Mouse (Mus musculus): Measurements from ENCODE around the gene Myadml2. TPM values are rescaled to one million over a fixed set of nuclear protein-coding genes. Genes with fewer than 3 reads are reported as not detected.
A peak's percentile ranks its signal among the peaks of the same experiment; 100 is the strongest.

Gene Myadml2
- total RNA-seq, 2 experiments from 2014 or later, result 0.99 TPM; not detected in 1

- DNase-seq (ENCODE audit: low spot score in 2 of 2), result no peak
Observed at GRCm38 (mm10) chr11:120613976-120614375, 34.0 kb downstream of the Myadml2 start.

- DNase-seq (ENCODE audit: low spot score in 2 of 2), result no peak
Observed at GRCm38 (mm10) chr11:120613481-120613972, 34.4 kb downstream of the Myadml2 start.

DNA sequence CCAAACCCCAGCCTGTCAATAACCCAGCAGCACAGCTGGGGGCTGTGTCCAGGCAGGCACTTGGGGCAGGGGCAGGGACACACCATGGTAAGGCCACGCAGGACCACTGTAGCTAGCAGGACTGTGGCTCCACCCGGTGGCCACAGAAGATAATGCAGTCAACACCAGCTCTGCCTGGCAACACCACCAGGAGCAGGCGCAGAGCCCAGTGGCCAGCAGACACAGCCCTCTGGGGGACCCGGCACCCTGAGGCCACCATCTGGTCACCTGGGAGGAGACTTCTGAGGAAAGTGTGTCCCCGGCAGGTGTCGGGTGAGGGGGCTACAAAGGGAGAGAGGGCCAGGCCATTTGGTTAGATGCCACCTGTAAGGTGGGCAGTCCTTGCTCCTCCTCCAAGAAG, 35.2 kb downstream of the Myadml2 start:
- DNase-seq (ENCODE audit: low spot score in 2 of 2), result peak; percentile 70 to 72

DNA sequence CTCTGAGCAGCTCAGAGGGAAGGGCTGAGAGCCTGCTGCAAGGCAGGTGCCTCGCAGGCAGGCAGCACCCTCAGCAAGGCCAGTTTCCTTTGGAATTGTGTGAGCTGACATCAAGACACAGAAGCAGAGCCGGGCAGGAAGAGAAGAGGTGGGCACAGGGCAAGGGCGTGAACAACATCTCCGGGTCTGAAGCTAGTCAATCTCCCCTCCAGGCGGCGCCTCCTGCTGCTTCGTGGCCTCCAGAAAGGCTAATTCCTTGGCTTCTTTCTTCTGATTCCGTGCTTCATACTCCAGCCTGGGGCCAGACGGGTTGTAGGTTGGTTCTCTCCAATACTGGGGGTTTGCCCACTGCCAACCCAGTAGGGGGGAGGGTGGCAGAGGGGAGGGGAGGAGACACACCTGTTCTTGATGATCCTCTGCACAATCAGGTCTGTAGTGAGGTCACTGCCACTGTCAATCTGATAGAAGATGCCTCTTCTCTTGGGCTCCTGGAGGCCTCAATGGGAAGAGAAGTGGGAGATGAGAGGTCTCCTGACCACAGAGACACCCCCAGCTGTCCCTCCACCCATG, 37.4 kb downstream of the Myadml2 start:
- no peak for DNase-seq (ENCODE audit: low spot score in 2 of 2)

DNA sequence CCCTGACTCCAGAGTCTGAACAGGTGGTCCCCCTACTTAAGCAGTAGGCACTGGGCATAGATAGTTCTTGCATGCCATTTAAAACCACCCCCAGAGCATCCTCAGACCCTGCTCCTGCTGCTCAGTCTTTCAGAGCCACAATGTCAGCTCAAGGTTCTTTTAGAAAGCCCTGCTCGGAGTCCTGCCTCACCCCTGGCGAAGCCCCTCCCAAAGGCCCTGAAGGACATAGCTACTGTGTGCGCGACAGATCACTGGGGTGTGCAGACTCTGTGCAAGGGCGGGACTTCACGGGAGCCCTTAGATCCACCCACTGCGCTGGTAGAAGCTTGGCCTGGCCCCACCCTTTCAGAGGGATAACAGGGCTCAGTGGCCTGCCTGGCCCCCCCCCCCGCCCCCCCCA, 38.7 kb downstream of the Myadml2 start:
- DNase-seq (ENCODE audit: low spot score in 2 of 2), result peak in 1 of 2 experiments; percentile 26

GRCm38 (mm10) chr11:120608241-120609034, 39.5 kb downstream of the Myadml2 start, which contains the start of gene Npb:
Gene Npb, plus strand, starts transcription at chr11:120608477.
- DNase-seq (ENCODE audit: low spot score in 2 of 2), result no peak

GRCm38 (mm10) chr11:120606764-120607163, 41.2 kb downstream of the Myadml2 start:
- DNase-seq (ENCODE audit: low spot score in 2 of 2), result no peak

DNA sequence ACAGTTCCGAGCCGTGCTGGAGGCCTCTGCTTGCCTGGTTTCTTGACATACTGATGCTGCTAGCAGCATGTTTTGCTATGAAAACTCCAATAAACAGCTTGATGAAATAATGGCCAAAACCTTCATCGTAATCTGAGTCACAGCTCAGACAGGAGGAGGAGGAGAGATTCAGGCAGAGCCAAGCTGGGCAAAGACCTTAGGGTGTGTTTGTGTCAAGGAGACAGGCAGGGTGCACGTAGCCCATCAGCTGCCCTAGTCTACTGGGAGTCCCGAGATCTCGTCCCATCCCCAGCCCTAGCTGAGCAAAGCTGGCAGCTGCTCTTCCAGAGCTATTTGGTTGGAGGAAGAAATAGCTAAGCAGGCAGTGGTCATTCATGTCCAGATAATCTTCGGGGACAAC, 42.3 kb downstream of the Myadml2 start:
- DNase-seq (ENCODE audit: low spot score in 2 of 2), result no peak

- no peak for DNase-seq (ENCODE audit: low spot score in 2 of 2)
Observed at GRCm38 (mm10) chr11:120603545-120603944, 44.4 kb downstream of the Myadml2 start.

DNA sequence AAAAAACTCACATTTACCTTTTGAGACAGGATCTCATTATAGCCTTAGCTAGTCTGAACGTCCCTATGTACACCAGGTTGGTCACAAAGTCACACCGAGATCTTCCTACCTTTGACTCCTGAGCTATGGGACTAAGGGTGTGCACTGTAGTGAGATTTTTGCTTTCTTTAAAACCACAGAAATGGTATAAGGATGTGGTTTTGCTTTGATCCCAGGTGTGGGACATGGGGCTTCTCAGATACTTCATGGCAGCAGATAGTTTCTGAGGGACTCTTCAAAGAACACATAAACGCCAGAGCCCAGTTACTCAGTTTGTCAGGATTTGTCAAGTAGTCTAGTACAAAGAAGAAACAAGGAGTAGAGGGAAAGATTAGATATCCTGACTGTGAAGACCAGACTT, 47.2 kb downstream of the Myadml2 start:
- no peak for DNase-seq (ENCODE audit: low spot score in 2 of 2)

GRCm38 (mm10) chr11:120598990-120599549, 48.9 kb downstream of the Myadml2 start:
- no peak for DNase-seq (ENCODE audit: low spot score in 2 of 2)

- peak; percentile 94 to 96 for DNase-seq (ENCODE audit: low spot score in 2 of 2)
Observed at GRCm38 (mm10) chr11:120598283-120598989, 49.5 kb downstream of the Myadml2 start, which contains the start of the genes Alyref and Anapc11. Gene Alyref, minus strand, starts transcription at chr11:120598365. Gene Anapc11, plus strand, starts transcription at chr11:120598421.

- DNase-seq (ENCODE audit: low spot score in 2 of 2), result no peak
Observed at GRCm38 (mm10) chr11:120597240-120598235, 50.4 kb downstream of the Myadml2 start.

Small RNAs within 50 kb of the gene (microRNA-seq; reads per million reads assigned to microRNA genes)
- 0 to 2.4 reads per million in 2 experiments for gene Mir6936 (ENCODE audit: borderline number of aligned reads in 2 of 2)

Other genes with a start within 250 kb of the Myadml2 start
- 10 to 100 TPM; 85.2 to 95.8 TPM for gene Nploc4, start 210.4 kb downstream of the Myadml2 start, total RNA-seq (2021)
- gene Tspan10, start 205.5 kb downstream of the Myadml2 start, total RNA-seq (2021), result 1 to 10 TPM in 1 of 2 experiments, not detected in 1; 4.5 TPM
- under 1 TPM in 1 of 2 experiments, not detected in 1; 0.27 TPM for gene Pde6g, start 194.7 kb downstream of the Myadml2 start, total RNA-seq (2021)
- gene Oxld1, start 190.1 kb downstream of the Myadml2 start, total RNA-seq (2021), result 10 to 100 TPM; 19.8 to 30.4 TPM
- gene Ccdc137, start 190.0 kb downstream of the Myadml2 start, total RNA-seq (2021), result 10 to 100 TPM; 36.0 to 37.3 TPM
- 10 to 100 TPM; 21.5 to 22.3 TPM for gene Arl16, start 180.6 kb downstream of the Myadml2 start, total RNA-seq (2021)
- gene Mrpl12, start 163.5 kb downstream of the Myadml2 start, total RNA-seq (2021), result 100 to 1,000 TPM; 104 to 140 TPM
- gene Slc25a10, start 156.3 kb downstream of the Myadml2 start, total RNA-seq (2021), result 100 to 1,000 TPM in 1 of 2 experiments, 10 to 100 TPM in 1; 97.2 to 106 TPM
- 1 to 10 TPM in 1 of 2 experiments, under 1 TPM in 1; 0.96 to 3.0 TPM for gene Gcgr, start 117.5 kb downstream of the Myadml2 start, total RNA-seq (2021)
- gene Mcrip1, start 98.4 kb downstream of the Myadml2 start, total RNA-seq (2021), result 10 to 100 TPM; 46.6 to 57.8 TPM
- gene Ppp1r27, start 97.0 kb downstream of the Myadml2 start, total RNA-seq (2021), result 1 to 10 TPM in 1 of 2 experiments, under 1 TPM in 1; 0.42 to 1.1 TPM
- gene P4hb, start 74.9 kb downstream of the Myadml2 start, total RNA-seq (2021), result 100 to 1,000 TPM; 440 to 468 TPM
- 100 to 1,000 TPM; 326 to 340 TPM for gene Arhgdia, start 66.5 kb downstream of the Myadml2 start, total RNA-seq (2021)
- 10 to 100 TPM; 80.7 to 92.4 TPM for gene Alyref, start 49.8 kb downstream of the Myadml2 start, total RNA-seq (2021)
- gene Anapc11, start 49.7 kb downstream of the Myadml2 start, total RNA-seq (2021), result 10 to 100 TPM; 75.5 to 95.4 TPM
- gene Npb, start 39.7 kb downstream of the Myadml2 start, total RNA-seq (2021), result 1 to 10 TPM in 1 of 2 experiments, not detected in 1; 1.2 TPM
- gene Pcyt2, start 30.2 kb downstream of the Myadml2 start, total RNA-seq (2021), result 100 to 1,000 TPM; 300 to 301 TPM
- gene Sirt7, start 22.9 kb downstream of the Myadml2 start, total RNA-seq (2021), result 10 to 100 TPM; 34.3 to 70.6 TPM
- gene Mafg, start 14.6 kb downstream of the Myadml2 start, total RNA-seq (2021), result 10 to 100 TPM; 56.3 to 69.3 TPM
- 1 to 10 TPM; 1.4 to 2.1 TPM for gene Pycr1, start 4.4 kb downstream of the Myadml2 start, total RNA-seq (2021)
- 1 to 10 TPM; 2.8 to 6.6 TPM for gene Notum, start 13.0 kb upstream of the Myadml2 start, total RNA-seq (2021)
- 10 to 100 TPM; 62.6 to 77.7 TPM for gene Aspscr1, start 24.8 kb upstream of the Myadml2 start, total RNA-seq (2021)
- gene Cenpx, start 65.6 kb upstream of the Myadml2 start, total RNA-seq (2021), result 10 to 100 TPM; 46.3 to 52.8 TPM
- 10 to 100 TPM; 24.6 to 30.3 TPM for gene Lrrc45, start 65.8 kb upstream of the Myadml2 start, total RNA-seq (2021)
- 10 to 100 TPM in 1 of 2 experiments, 1 to 10 TPM in 1; 6.6 to 15.5 TPM for gene Rac3, start 73.3 kb upstream of the Myadml2 start, total RNA-seq (2021)
- 100 to 1,000 TPM in 1 of 2 experiments, 10 to 100 TPM in 1; 27.6 to 104 TPM for gene Dcxr, start 79.1 kb upstream of the Myadml2 start, total RNA-seq (2021)
- gene Cbr2, start 84.0 kb upstream of the Myadml2 start, total RNA-seq (2021), result 10 to 100 TPM in 1 of 2 experiments, 1 to 10 TPM in 1; 6.4 to 14.9 TPM
- gene Hmga1b, start 114.6 kb upstream of the Myadml2 start, total RNA-seq (2021), result 10 to 100 TPM; 10.1 to 14.6 TPM
- 10 to 100 TPM; 18.5 to 19.4 TPM for gene Rfng, start 136.0 kb upstream of the Myadml2 start, total RNA-seq (2021)
- 100 to 1,000 TPM; 118 to 138 TPM for gene Gps1, start 136.1 kb upstream of the Myadml2 start, total RNA-seq (2021)
- gene Dus1l, start 148.2 kb upstream of the Myadml2 start, total RNA-seq (2021), result 10 to 100 TPM; 47.8 to 57.2 TPM
- gene Fasn, start 176.4 kb upstream of the Myadml2 start, total RNA-seq (2021), result 1,000 to 10,000 TPM; 2,155 to 5,020 TPM

All from adrenal gland, adult 18-20 months (tissue).